Mouse (Mus musculus) neural tube, embryonic 14.5 days (tissue): ENCODE data around the gene Creb1. TPM values are rescaled to one million over a fixed set of nuclear protein-coding genes. Genes with fewer than 3 reads are reported as not detected.

ENCODE experiments used
- ATAC-seq: fragments of 200-750 bp; cut with Nextera tagmentation; 2 replicates; pipeline ENCODE4 v1.8.0; 2017; ENCODE audit warnings: low read depth, mild to moderate bottlenecking, moderate TSS enrichment, moderate library complexity
- H3K27ac ChIP-seq: fragments of 300-500 bp; sonication (generic); 2 replicates; pipeline ENCODE4 v1.5.1; 2014; ENCODE audit warnings: low read depth, mild to moderate bottlenecking, control low read depth, low read length, moderate library complexity, mixed read lengths
- H3K27me3 ChIP-seq: fragments of 300-500 bp; sonication (generic); 2 replicates; pipeline ENCODE4 v1.6.1; 2014; ENCODE audit warnings: low read length; ENCODE audit not compliant: control insufficient read depth, insufficient read depth
- H3K36me3 ChIP-seq: fragments of 300-500 bp; sonication (generic); 2 replicates; pipeline ENCODE4 v1.6.1; 2014; ENCODE audit warnings: low read length, mixed read lengths; ENCODE audit not compliant: control insufficient read depth, insufficient read depth
- H3K4me1 ChIP-seq: fragments of 300-500 bp; sonication (generic); 2 replicates; pipeline ENCODE4 v1.6.1; 2014; ENCODE audit warnings: low read length; ENCODE audit not compliant: control insufficient read depth, insufficient read depth
- H3K4me2 ChIP-seq: fragments of 300-500 bp; sonication (generic); 2 replicates; pipeline ENCODE4 v1.6.1; 2014; ENCODE audit warnings: mild to moderate bottlenecking, low read depth, low read length, control low read depth
- H3K4me3 ChIP-seq: fragments of 300-500 bp; sonication (generic); 2 replicates; pipeline ENCODE4 v1.5.1; 2014; ENCODE audit warnings: low read depth, low read length, control low read depth, mixed read lengths
- H3K9ac ChIP-seq: fragments of 300-500 bp; sonication (generic); replicated peaks from 2 replicates; pipeline ENCODE4 v1.6.1; 2014; ENCODE audit warnings: low read depth, mild to moderate bottlenecking, control low read depth, low read length, mixed read lengths
- H3K9me3 ChIP-seq: fragments of 300-500 bp; sonication (generic); 2 replicates; pipeline ENCODE4 v1.6.1; 2016; ENCODE audit warnings: low read length; ENCODE audit not compliant: control insufficient read depth
- WGBS: fragments of 180-500 bp; shearing (Covaris S2); extraction: QIAGEN DNeasy Blood & Tissue Kit; methylation state at CpG from one replicate; pipeline ENCODE4 v1.1.7; 2014; 5-methylcytosine and 5-hydroxymethylcytosine counted together
- polyA plus RNA-seq: library from polyadenylated mRNA; unstranded; fragments of >200 nt; fragmentation: Nextera tagmentation; extraction: Ambion mirVana; gene quantifications from 2 replicates; pipeline ENCODE4 v1.2.1, GENCODE M21; 2014

The Creb1 gene
- polyA plus RNA-seq, 1 experiment from 2014 or later = 50.1 TPM

DNA sequence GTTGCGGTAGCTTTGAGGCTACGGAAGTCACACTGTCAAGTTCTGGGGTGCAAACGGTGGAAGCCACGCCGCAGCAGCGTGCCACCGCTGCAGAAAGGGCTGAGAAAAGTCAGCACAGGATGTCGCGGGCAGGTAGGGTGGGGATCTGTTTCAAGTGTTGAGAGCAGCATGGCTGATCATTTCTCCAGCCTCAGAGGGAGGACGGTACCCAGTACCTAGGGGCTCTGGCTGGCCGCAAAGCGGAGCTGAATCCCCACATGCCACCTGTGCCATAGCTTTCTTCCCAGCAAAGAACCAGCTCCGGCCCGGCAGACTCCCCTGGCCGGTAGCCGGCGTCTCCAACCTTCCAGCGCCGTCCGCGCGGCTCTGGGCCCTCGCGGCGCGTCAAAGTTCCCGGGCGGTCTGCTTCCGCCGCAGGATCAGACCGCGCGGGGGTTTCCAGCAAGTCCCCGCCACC is 350 bp upstream of the Creb1 start:
- Histone ChIP-seq H3K4me2 (peak overlapping the region; percentile 85), H3K4me1 (peaks cover 29% of the 10 kb centered on the region), H3K27me3 (no peaks in the 10 kb centered on the region), H3K36me3 (no peaks in the 10 kb centered on the region), H3K4me3 (peak overlapping the region; percentile 93), H3K9ac (peak overlapping the region; percentile 98), H3K27ac (peak overlapping the region; percentile 100), H3K9me3 (no peaks in the 10 kb centered on the region)
- under 1% methylated on average over 34 of the region's 34 CpGs for whole genome bisulfite sequencing
- peak; percentile 75 for ATAC-seq

DNA sequence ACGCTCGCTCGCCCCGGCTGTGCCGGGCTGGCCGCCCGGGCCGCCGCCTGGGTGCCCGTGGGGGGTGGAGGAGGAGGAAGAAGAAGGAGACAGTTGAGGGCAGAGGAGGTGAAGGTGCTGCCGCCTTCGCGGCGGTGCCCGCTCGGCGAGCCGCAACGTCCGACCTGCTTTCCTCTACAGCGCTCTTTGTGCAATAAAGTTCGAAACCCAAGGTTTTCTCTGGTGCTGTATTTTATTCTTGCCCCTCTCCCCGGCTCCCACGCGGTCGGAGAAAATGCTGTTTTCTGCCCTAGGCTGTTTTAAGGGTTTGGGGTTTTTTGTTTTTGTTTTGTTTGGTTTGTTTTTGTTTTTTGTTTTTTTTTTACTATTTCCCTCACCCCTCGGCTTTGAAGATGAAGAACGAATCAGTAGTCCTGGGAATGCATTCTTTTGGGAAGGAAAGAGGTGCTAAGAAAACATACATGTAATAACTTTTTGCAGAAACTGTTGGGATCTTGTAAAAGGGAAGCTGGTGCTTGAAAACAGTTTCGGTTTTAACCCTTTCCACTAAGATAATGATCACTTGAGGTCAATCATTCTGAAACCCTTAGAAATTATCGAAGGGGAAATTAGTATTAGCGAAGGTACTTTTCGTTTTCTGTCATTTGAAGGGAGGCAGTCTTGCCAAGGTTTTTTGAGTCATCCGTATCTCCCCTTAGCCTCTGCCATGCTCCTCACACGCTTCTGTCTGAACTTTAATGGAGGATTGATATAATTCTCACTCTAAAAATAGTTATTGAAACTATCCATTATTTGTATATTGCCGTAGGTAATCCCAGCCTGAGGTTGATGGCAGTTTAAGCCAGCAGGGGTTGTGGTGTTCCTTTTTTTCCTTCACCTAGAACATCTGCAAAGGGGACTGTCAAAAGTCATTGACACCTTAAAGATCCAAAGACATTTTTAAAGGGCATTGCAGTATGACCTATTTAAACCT is 1.3 kb downstream of the Creb1 start:
- Histone ChIP-seq H3K4me3 (peak overlapping the region; percentile 93), H3K4me1 (peaks cover 34% of the 10 kb centered on the region), H3K4me2 (peak overlapping the region; percentile 77), H3K9ac (peak overlapping the region; percentile 98), H3K36me3 (no peaks in the 10 kb centered on the region), H3K27ac (peak overlapping the region; percentile 100), H3K9me3 (no peaks in the 10 kb centered on the region), H3K27me3 (no peaks in the 10 kb centered on the region)
- 1% methylated on average over 35 of the region's 35 CpGs for WGBS
- ATAC-seq = no peak

DNA sequence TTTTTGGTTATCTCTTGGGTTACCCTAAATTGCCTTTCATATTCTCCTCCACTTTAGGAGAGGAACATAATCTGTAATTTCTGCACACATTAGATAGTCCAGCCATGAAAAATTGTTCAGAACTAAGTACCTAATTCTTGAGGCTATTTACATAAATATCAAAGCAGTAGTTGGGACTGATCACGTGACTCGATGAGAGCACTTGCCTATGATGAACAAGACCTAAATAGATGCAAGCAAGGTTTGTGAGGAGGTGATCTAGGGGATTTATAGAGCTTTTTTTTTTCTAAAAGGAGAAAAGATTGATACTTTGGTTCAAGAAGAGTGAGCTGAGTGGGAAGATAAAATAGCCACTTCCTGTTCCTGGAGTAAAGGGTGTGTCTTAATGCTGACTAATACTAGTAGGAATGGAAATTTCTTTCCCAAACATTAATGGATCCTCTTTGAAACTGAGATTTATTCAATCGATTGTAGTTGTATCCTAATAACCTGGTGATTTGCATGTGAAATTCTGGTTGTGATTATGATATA is 6.5 kb downstream of the Creb1 start:
- Histone ChIP-seq H3K4me3 (no peak overlapping the region), H3K27me3 (no peaks in the 10 kb centered on the region), H3K27ac (no peak overlapping the region), H3K36me3 (no peaks in the 10 kb centered on the region), H3K4me2 (no peak overlapping the region), H3K9ac (no peak overlapping the region), H3K9me3 (no peaks in the 10 kb centered on the region), H3K4me1 (peaks cover 23% of the 10 kb centered on the region)
- no peak for ATAC-seq
- 88% methylated on average over 3 of the region's 3 CpGs for WGBS

DNA sequence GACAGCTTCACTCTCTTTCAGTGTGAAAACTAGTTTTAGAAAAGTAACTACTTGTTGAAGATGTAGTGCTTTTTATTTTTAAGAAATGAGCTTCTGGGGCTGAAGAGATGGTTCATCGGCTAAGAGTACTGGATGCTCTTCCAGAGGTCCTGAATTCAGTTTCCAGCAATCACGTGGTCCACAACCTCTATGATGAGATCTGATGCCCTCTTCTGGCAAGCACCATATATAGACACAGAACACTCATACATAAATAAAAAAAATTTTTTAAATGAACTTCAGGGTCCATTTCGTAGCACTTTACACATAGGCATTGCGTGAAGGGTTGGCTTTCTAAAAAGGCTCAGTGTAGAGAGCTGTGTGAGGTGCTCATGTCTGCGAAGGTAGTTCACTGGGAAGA is 11.3 kb downstream of the Creb1 start:
- 80% methylated on average over 5 of the region's 5 CpGs for WGBS
- Histone ChIP-seq H3K9me3 (no peaks in the 10 kb centered on the region), H3K4me2 (no peak overlapping the region), H3K4me3 (no peak overlapping the region), H3K27me3 (no peaks in the 10 kb centered on the region), H3K4me1 (no peaks in the 10 kb centered on the region), H3K36me3 (no peaks in the 10 kb centered on the region), H3K9ac (no peak overlapping the region), H3K27ac (no peak overlapping the region)
- ATAC-seq = no peak

DNA sequence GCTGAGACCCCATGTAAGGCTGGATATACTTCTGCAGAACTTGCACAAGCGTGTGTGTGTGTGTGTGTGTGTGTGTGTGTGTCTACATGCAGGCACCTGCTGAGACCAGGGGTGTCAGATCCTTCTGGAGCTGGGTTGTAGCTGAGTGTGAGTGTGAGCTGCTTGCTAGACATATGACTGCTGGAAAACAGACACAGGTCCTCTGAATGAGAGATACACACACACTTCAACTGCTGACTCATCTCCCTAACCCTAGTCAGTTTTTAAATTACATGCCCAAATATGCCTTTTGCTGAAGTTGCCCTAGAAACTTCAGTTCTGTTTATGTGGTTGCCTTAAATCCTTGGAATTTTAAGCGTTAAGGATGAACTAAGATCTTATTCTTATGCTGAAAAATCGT is 13.6 kb downstream of the Creb1 start:
- Histone ChIP-seq H3K4me2 (no peak overlapping the region), H3K4me1 (no peaks in the 10 kb centered on the region), H3K4me3 (no peak overlapping the region), H3K27me3 (no peaks in the 10 kb centered on the region), H3K9ac (no peak overlapping the region), H3K27ac (no peak overlapping the region), H3K36me3 (no peaks in the 10 kb centered on the region), H3K9me3 (no peaks in the 10 kb centered on the region)
- ATAC-seq = no peak
- 93% methylated on average over 3 of the region's 3 CpGs for WGBS

DNA sequence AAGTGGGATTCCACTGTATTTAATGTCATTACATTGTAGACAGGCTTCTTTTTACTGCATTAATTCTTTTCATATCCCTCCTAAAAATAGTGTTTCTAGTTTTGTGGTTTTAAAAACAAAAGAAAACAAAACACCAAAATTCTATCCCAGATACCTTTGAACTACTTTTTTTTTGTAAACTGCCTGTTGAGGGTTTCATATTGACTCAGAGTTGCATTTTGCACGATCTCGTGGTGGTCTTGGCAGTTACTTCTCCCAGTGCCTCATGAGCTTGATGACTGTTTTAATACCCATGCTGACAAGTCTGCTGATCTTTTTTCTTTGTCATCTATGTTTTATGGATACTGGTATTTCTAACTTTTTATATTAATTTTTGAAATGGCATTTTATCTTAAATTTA is 16.9 kb downstream of the Creb1 start:
- no peak for ATAC-seq
- WGBS = 86% methylated on average over 2 of the region's 2 CpGs
- Histone ChIP-seq H3K4me3 (no peak overlapping the region), H3K9me3 (no peaks in the 10 kb centered on the region), H3K4me2 (no peak overlapping the region), H3K4me1 (no peaks in the 10 kb centered on the region), H3K27me3 (no peaks in the 10 kb centered on the region), H3K36me3 (peaks cover 2% of the 10 kb centered on the region; the same call in 1 of the 2 replicates), H3K9ac (no peak overlapping the region), H3K27ac (no peak overlapping the region)

DNA sequence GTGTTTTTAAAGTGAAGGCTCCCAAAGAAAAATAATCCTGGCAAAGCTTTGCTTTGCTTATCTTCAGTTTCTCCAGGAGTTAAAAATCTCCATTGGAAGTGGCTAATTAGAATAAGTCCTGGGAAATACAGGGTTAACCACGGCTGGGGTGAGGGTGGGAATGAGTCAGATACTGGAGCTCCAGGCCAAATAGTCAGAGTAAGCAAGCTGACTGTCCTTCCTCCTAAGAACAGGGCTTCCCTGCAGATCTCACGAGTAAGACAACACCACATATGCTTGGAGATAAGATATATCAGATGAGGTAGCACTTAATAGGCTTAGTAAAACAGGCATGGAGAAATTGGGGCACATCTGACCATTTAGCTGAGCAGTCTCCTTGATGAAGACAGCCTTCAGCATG is 19.5 kb downstream of the Creb1 start:
- Histone ChIP-seq H3K4me3 (no peak overlapping the region), H3K27ac (no peak overlapping the region), H3K36me3 (peaks cover 2% of the 10 kb centered on the region; the same call in 1 of the 2 replicates), H3K9me3 (no peaks in the 10 kb centered on the region), H3K9ac (no peak overlapping the region), H3K4me2 (no peak overlapping the region), H3K4me1 (no peaks in the 10 kb centered on the region), H3K27me3 (no peaks in the 10 kb centered on the region)
- WGBS = 70% methylated on average over 2 of the region's 2 CpGs
- no peak for ATAC-seq

DNA sequence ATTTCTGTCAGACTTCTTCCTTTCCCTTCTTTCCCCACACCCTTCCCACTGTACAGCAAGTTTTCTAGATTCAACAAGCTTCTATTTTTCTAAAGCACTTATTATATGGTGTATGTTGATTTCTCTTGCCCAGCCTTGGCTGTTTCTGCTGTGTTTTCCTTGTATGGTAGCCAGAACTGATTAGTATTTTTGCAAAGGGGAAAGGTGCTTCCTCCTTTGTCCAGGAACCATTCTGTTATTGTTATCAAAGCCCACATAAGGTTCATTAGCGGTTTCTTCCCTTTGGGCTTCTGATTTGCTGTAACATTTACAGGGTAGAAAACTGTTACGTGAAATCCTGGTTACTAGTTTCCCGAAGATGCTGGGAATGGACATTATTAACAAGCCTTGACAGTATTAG is 27.7 kb downstream of the Creb1 start:
- Histone ChIP-seq H3K9me3 (no peaks in the 10 kb centered on the region), H3K4me3 (no peak overlapping the region), H3K36me3 (peaks cover 10% of the 10 kb centered on the region; the same call in 1 of the 2 replicates), H3K27ac (no peak overlapping the region), H3K4me1 (no peaks in the 10 kb centered on the region), H3K27me3 (no peaks in the 10 kb centered on the region), H3K4me2 (no peak overlapping the region), H3K9ac (no peak overlapping the region)
- no peak for ATAC-seq
- 92% methylated on average over 3 of the region's 3 CpGs for WGBS

DNA sequence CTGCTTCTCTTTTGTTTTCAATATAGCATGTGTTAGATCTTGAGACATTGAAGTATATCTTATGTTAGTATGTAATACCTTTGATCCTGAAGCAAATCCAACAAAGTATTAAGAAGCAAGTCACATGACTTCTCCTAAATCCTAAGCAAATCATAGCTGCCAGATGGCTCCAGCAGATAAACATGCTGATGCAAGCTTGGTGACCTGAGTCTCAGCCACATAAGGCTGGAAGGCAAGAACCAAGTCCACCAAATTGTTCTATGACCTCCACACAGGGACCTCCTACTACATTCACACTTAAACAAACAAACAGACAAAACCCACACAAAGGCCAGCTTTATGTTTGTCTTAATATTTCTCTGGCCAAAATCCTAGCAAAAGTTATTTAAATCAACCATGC is 35.8 kb downstream of the Creb1 start:
- Histone ChIP-seq H3K4me2 (no peak overlapping the region), H3K9ac (no peak overlapping the region), H3K27me3 (no peaks in the 10 kb centered on the region), H3K36me3 (peaks cover 8% of the 10 kb centered on the region), H3K27ac (no peak overlapping the region), H3K9me3 (no peaks in the 10 kb centered on the region), H3K4me3 (no peak overlapping the region), H3K4me1 (no peaks in the 10 kb centered on the region)
- ATAC-seq = no peak
